Mouse (Mus musculus) ES-Bruce4 (cell line): ENCODE data around the gene Ccl28.

Experiments
- CTCF ChIP-seq: IDR thresholded peaks from one replicate; pipeline ENCODE4 v1.8.1; 2011; ENCODE audit warnings: low read depth, low read length
- EP300 ChIP-seq: IDR thresholded peaks from 2 replicates; pipeline ENCODE4 v1.6.1; 2011; ENCODE audit warnings: low read depth, low read length; ENCODE audit not compliant: insufficient read depth
- POLR2A ChIP-seq: IDR thresholded peaks from one replicate; pipeline ENCODE4 v1.8.1; 2011; ENCODE audit warnings: low read length; ENCODE audit not compliant: insufficient read depth

DNA sequence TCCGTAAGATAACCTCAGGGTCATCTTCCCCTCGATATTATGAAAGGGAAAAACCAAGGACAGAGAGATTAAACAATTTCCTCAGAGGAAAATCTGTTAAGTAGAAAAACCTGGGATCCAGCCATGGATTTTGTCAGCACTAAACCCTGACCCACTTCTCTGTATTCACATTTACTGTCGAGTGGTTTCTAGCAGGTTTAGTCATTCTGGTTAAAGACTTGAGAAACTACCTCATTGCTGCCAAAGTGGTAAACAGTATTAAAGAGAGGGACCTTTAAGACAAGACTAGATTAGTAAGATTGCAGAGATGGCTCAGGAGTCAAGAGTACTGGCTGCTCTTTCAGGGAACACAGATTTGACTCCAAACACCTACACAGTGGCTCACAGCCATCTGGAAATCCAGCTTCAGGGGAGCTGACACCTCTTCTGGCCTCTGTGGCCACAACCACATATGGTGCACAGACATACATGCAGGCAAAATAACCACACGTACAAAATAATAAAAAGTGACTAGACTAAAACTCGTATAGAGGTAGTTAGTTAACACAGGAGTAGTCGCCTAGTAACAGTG, 33.3 kb downstream of the Ccl28 start:
- TF ChIP-seq EP300 (no peak), POLR2A (no peak), CTCF (no peak)
